Mouse (Mus musculus): ENCODE measurements around the gene Rbfox1. TPM values are rescaled to one million over a fixed set of nuclear protein-coding genes. Genes with fewer than 3 reads are reported as not detected.

The Rbfox1 gene
- polyA plus RNA-seq, 1 experiment from 2014 or later: 0.32 TPM

- H3K9me3 ChIP-seq (replicated peaks): no peaks in the 10 kb centered on the region
- no peak overlapping the region for H3K4me3 ChIP-seq (replicated peaks)
- no peak for ATAC-seq (ENCODE audit: insufficient read depth)
- no peaks in the 10 kb centered on the region; the same call in 1 of the 2 replicates for H3K4me1 ChIP-seq (replicated peaks)
- H3K4me2 ChIP-seq: no peak overlapping the region
- H3K27me3 ChIP-seq: no peaks in the 10 kb centered on the region
- no peak overlapping the region for H3K27ac ChIP-seq (replicated peaks)
- no peaks in the 10 kb centered on the region for H3K36me3 ChIP-seq (replicated peaks)
- WGBS (ENCODE audit: insufficient replicate concordance): 9% methylated on average over 2 of the region's 2 CpGs
- no peak overlapping the region for H3K9ac ChIP-seq
Measured at GRCm38 (mm10) chr16:6993180-6993579, 1108.0 kb downstream of the Rbfox1 start.

- no peaks in the 10 kb centered on the region for H3K36me3 ChIP-seq (replicated peaks)
- H3K27me3 ChIP-seq: no peaks in the 10 kb centered on the region
- H3K9ac ChIP-seq: no peak overlapping the region
- H3K9me3 ChIP-seq (replicated peaks): no peaks in the 10 kb centered on the region
- ATAC-seq (ENCODE audit: insufficient read depth): no peak
- H3K27ac ChIP-seq (replicated peaks): no peak overlapping the region
- no peak overlapping the region for H3K4me2 ChIP-seq
- WGBS (ENCODE audit: insufficient replicate concordance): 41% methylated on average over 4 of the region's 4 CpGs
- no peak overlapping the region for H3K4me3 ChIP-seq (replicated peaks)
- H3K4me1 ChIP-seq (replicated peaks): no peaks in the 10 kb centered on the region; the same call in 1 of the 2 replicates
Measured at GRCm38 (mm10) chr16:6997109-6997508, 1112.0 kb downstream of the Rbfox1 start.

- Histone ChIP-seq H3K9me3 (replicated peaks) (no peaks in the 10 kb centered on the region), H3K4me2 (no peak overlapping the region), H3K9ac (no peak overlapping the region), H3K4me1 (replicated peaks) (no peaks in the 10 kb centered on the region; the same call in 1 of the 2 replicates), H3K27me3 (no peaks in the 10 kb centered on the region), H3K27ac (replicated peaks) (no peak overlapping the region), H3K36me3 (replicated peaks) (no peaks in the 10 kb centered on the region), H3K4me3 (replicated peaks) (no peak overlapping the region)
- WGBS (ENCODE audit: insufficient replicate concordance): 21% methylated on average over 7 of the region's 7 CpGs
- no peak for ATAC-seq (ENCODE audit: insufficient read depth)
Measured at GRCm38 (mm10) chr16:6997834-6998233, 1112.7 kb downstream of the Rbfox1 start.

- Histone ChIP-seq H3K27me3 (no peaks in the 10 kb centered on the region), H3K4me2 (no peak overlapping the region), H3K4me1 (replicated peaks) (no peaks in the 10 kb centered on the region), H3K9me3 (replicated peaks) (no peaks in the 10 kb centered on the region), H3K4me3 (replicated peaks) (no peak overlapping the region), H3K27ac (replicated peaks) (no peak overlapping the region), H3K36me3 (replicated peaks) (no peaks in the 10 kb centered on the region), H3K9ac (no peak overlapping the region)
- 88% methylated on average over 3 of the region's 3 CpGs for WGBS (ENCODE audit: insufficient replicate concordance)
- no peak for ATAC-seq (ENCODE audit: insufficient read depth)
Measured at GRCm38 (mm10) chr16:7004565-7004964, 1119.4 kb downstream of the Rbfox1 start.

GRCm38 (mm10) chr16:7005478-7005877, 1120.3 kb downstream of the Rbfox1 start:
- no peak for ATAC-seq (ENCODE audit: insufficient read depth)
- Histone ChIP-seq H3K4me2 (no peak overlapping the region), H3K4me3 (replicated peaks) (no peak overlapping the region), H3K4me1 (replicated peaks) (no peaks in the 10 kb centered on the region), H3K27me3 (no peaks in the 10 kb centered on the region), H3K9me3 (replicated peaks) (no peaks in the 10 kb centered on the region), H3K9ac (no peak overlapping the region), H3K36me3 (replicated peaks) (no peaks in the 10 kb centered on the region), H3K27ac (replicated peaks) (no peak overlapping the region)
- 7% methylated on average over 3 of the region's 3 CpGs for WGBS (ENCODE audit: insufficient replicate concordance)

- Histone ChIP-seq H3K4me2 (no peak overlapping the region), H3K9me3 (replicated peaks) (no peaks in the 10 kb centered on the region), H3K4me3 (replicated peaks) (no peak overlapping the region), H3K9ac (no peak overlapping the region), H3K4me1 (replicated peaks) (no peaks in the 10 kb centered on the region), H3K27ac (replicated peaks) (no peak overlapping the region), H3K27me3 (no peaks in the 10 kb centered on the region), H3K36me3 (replicated peaks) (no peaks in the 10 kb centered on the region)
- 60% methylated on average over 7 of the region's 7 CpGs for WGBS (ENCODE audit: insufficient replicate concordance)
- no peak for ATAC-seq (ENCODE audit: insufficient read depth)
Measured at GRCm38 (mm10) chr16:7017310-7017709, 1132.2 kb downstream of the Rbfox1 start.

GRCm38 (mm10) chr16:7034231-7034630, 1149.1 kb downstream of the Rbfox1 start:
- Histone ChIP-seq H3K4me3 (replicated peaks) (no peak overlapping the region), H3K36me3 (replicated peaks) (no peaks in the 10 kb centered on the region), H3K27ac (replicated peaks) (no peak overlapping the region), H3K9ac (no peak overlapping the region), H3K9me3 (replicated peaks) (no peaks in the 10 kb centered on the region), H3K4me1 (replicated peaks) (no peaks in the 10 kb centered on the region), H3K27me3 (peaks cover 16% of the 10 kb centered on the region), H3K4me2 (no peak overlapping the region)
- no peak for ATAC-seq (ENCODE audit: insufficient read depth)
- WGBS (ENCODE audit: insufficient replicate concordance): 19% methylated on average over 5 of the region's 5 CpGs

GRCm38 (mm10) chr16:7036566-7036965, 1151.4 kb downstream of the Rbfox1 start:
- Histone ChIP-seq H3K4me2 (no peak overlapping the region), H3K27ac (replicated peaks) (no peak overlapping the region), H3K4me1 (replicated peaks) (no peaks in the 10 kb centered on the region), H3K36me3 (replicated peaks) (no peaks in the 10 kb centered on the region), H3K9me3 (replicated peaks) (no peaks in the 10 kb centered on the region), H3K9ac (no peak overlapping the region), H3K4me3 (replicated peaks) (no peak overlapping the region), H3K27me3 (peaks cover 32% of the 10 kb centered on the region)
- 63% methylated on average over 3 of the region's 3 CpGs for whole genome bisulfite sequencing (ENCODE audit: insufficient replicate concordance)
- ATAC-seq (ENCODE audit: insufficient read depth): no peak

- Histone ChIP-seq H3K36me3 (replicated peaks) (no peaks in the 10 kb centered on the region), H3K9me3 (replicated peaks) (no peaks in the 10 kb centered on the region), H3K27ac (replicated peaks) (no peak overlapping the region), H3K4me3 (replicated peaks) (no peak overlapping the region), H3K4me2 (no peak overlapping the region), H3K9ac (no peak overlapping the region), H3K27me3 (peaks cover 32% of the 10 kb centered on the region), H3K4me1 (replicated peaks) (no peaks in the 10 kb centered on the region)
- WGBS (ENCODE audit: insufficient replicate concordance): 46% methylated on average over 8 of the region's 8 CpGs
- ATAC-seq (ENCODE audit: insufficient read depth): no peak
Measured at GRCm38 (mm10) chr16:7036988-7037387, 1151.8 kb downstream of the Rbfox1 start.

- 4% methylated on average over 18 of the region's 18 CpGs for WGBS (ENCODE audit: insufficient replicate concordance)
- no peaks in the 10 kb centered on the region for H3K4me1 ChIP-seq (replicated peaks)
- H3K4me3 ChIP-seq (replicated peaks): no peak overlapping the region
- no peak for ATAC-seq (ENCODE audit: insufficient read depth)
- no peak overlapping the region for H3K9ac ChIP-seq
- H3K27ac ChIP-seq (replicated peaks): no peak overlapping the region
- no peak overlapping the region for H3K4me2 ChIP-seq
- H3K36me3 ChIP-seq (replicated peaks): no peaks in the 10 kb centered on the region
- H3K9me3 ChIP-seq (replicated peaks): no peaks in the 10 kb centered on the region
- peaks cover 32% of the 10 kb centered on the region for H3K27me3 ChIP-seq
Measured at GRCm38 (mm10) chr16:7038639-7039260, 1153.6 kb downstream of the Rbfox1 start.

- Histone ChIP-seq H3K4me3 (replicated peaks) (no peak overlapping the region), H3K36me3 (replicated peaks) (no peaks in the 10 kb centered on the region), H3K9ac (no peak overlapping the region), H3K9me3 (replicated peaks) (no peaks in the 10 kb centered on the region), H3K4me2 (no peak overlapping the region), H3K27ac (replicated peaks) (no peak overlapping the region), H3K4me1 (replicated peaks) (no peaks in the 10 kb centered on the region), H3K27me3 (peaks cover 32% of the 10 kb centered on the region)
- 2% methylated on average over 27 of the region's 30 CpGs for WGBS (ENCODE audit: insufficient replicate concordance)
- no peak for ATAC-seq (ENCODE audit: insufficient read depth)
Measured at GRCm38 (mm10) chr16:7039404-7040367, 1154.5 kb downstream of the Rbfox1 start.

Measured in liver, embryonic 15.5 days (tissue).